Mouse (Mus musculus) CH12.LX (cell line): ENCODE results near the gene Mrgprf. TPM values are rescaled to one million over a fixed set of nuclear protein-coding genes. Genes with fewer than 3 reads are reported as not detected.

Experiments used
- DNase-seq: peaks from one replicate; pipeline ENCODE4 v3.0.0-alpha.2; 2013; ENCODE audit errors: extremely low read depth
- H3K27ac ChIP-seq: 2 replicates; pipeline ENCODE4 v1.5.1; 2012; ENCODE audit warnings: low read depth, mild to moderate bottlenecking, control low read depth, moderate library complexity; ENCODE audit not compliant: insufficient read depth
- H3K27me3 ChIP-seq: replicated peaks from 2 replicates; pipeline ENCODE3; 2012; ENCODE audit warnings: inconsistent platforms
- H3K36me3 ChIP-seq, 2 experiments: replicated peaks in 1 of 2; 2 replicates each; pipeline versions ENCODE3 to v1.6.1; 2012; ENCODE audit warnings: inconsistent platforms in 1 of 2, low read length in 1 of 2, mild to moderate bottlenecking in 1 of 2, mixed read lengths in 1 of 2, moderate library complexity in 1 of 2; ENCODE audit not compliant: control insufficient read depth in 1 of 2, insufficient read depth in 1 of 2
- H3K4me1 ChIP-seq, 2 experiments: 2 replicates each; pipeline ENCODE4 v1.6.1; 2012; ENCODE audit warnings: inconsistent platforms in 1 of 2, moderate library complexity in 1 of 2; ENCODE audit not compliant: insufficient read depth in 2 of 2, control insufficient read depth in 1 of 2
- H3K4me2 ChIP-seq: 2 replicates; pipeline ENCODE4 v1.6.1; 2012; ENCODE audit warnings: low read depth, mild to moderate bottlenecking, control low read depth; ENCODE audit not compliant: poor library complexity, insufficient read depth, severe bottlenecking
- H3K4me3 ChIP-seq, 3 experiments: fragments of 150-350 bp in 1 of 3; sonication (generic) in 1 of 3; replicated peaks in 1 of 3; 2 replicates each; pipeline versions ENCODE3 to v1.5.1; 2011 to 2012; ENCODE audit warnings: low read depth in 2 of 3, low read length in 2 of 3, mild to moderate bottlenecking in 2 of 3, moderate library complexity in 2 of 3, control low read depth in 1 of 3, improper control_type of control experiment in 1 of 3, inconsistent platforms in 1 of 3, mixed read lengths in 1 of 3; ENCODE audit not compliant: poor library complexity in 1 of 3
- H3K79me2 ChIP-seq: replicated peaks from 2 replicates; pipeline ENCODE4 v1.6.1; 2012; ENCODE audit warnings: mild to moderate bottlenecking, moderate library complexity; ENCODE audit not compliant: control insufficient read depth, poor library complexity, insufficient read depth, severe bottlenecking; ENCODE audit errors: extremely low read depth
- H3K9ac ChIP-seq: 2 replicates; pipeline ENCODE4 v1.6.1; 2012; ENCODE audit warnings: low read depth, mild to moderate bottlenecking, control low read depth, moderate library complexity; ENCODE audit not compliant: insufficient read depth
- H3K9me3 ChIP-seq: replicated peaks from 2 replicates; pipeline ENCODE3; 2012; ENCODE audit warnings: low read length, inconsistent platforms, mixed read lengths
- BHLHE40 ChIP-seq: IDR thresholded peaks from 2 replicates; pipeline ENCODE4 v1.6.1; 2011; ENCODE audit warnings: mild to moderate bottlenecking, low read depth, low read length, improper control_type of control experiment
- CHD1 ChIP-seq: IDR thresholded peaks from 2 replicates; pipeline ENCODE4 v1.6.1; 2012; ENCODE audit warnings: low read depth, low read length, improper control_type of control experiment, inconsistent platforms
- CHD2 ChIP-seq: IDR thresholded peaks from 2 replicates; pipeline ENCODE4 v1.6.1; 2011; ENCODE audit warnings: low read length, improper control_type of control experiment
- ELF1 ChIP-seq: IDR thresholded peaks from 2 replicates; pipeline ENCODE4 v1.6.1; 2014; ENCODE audit warnings: low read depth, mild to moderate bottlenecking, inconsistent platforms, low read length, improper control_type of control experiment
- EP300 ChIP-seq: IDR thresholded peaks from 2 replicates; pipeline ENCODE4 v1.6.1; 2011; ENCODE audit warnings: low read length, improper control_type of control experiment
- GABPA ChIP-seq: IDR thresholded peaks from 2 replicates; pipeline ENCODE4 v1.6.1; 2012; ENCODE audit warnings: low read depth, low read length, improper control_type of control experiment, inconsistent platforms; ENCODE audit not compliant: insufficient replicate concordance
- HCFC1 ChIP-seq: IDR thresholded peaks from 2 replicates; pipeline ENCODE4 v1.6.1; 2012; ENCODE audit warnings: low read depth, mild to moderate bottlenecking, inconsistent platforms, low read length, improper control_type of control experiment
- JUN ChIP-seq: IDR thresholded peaks from 2 replicates; pipeline ENCODE4 v1.6.1; 2011; ENCODE audit warnings: low read depth, mild to moderate bottlenecking, low read length, improper control_type of control experiment, moderate library complexity; ENCODE audit not compliant: insufficient read depth
- JUND ChIP-seq: conservative IDR thresholded peaks from 2 replicates; pipeline ENCODE4 v1.6.1; 2011; ENCODE audit warnings: low read depth, low read length, improper control_type of control experiment
- KAT2A ChIP-seq: IDR thresholded peaks from 2 replicates; pipeline ENCODE4 v1.6.1; 2012; ENCODE audit warnings: low read length, improper control_type of control experiment, inconsistent platforms; ENCODE audit not compliant: insufficient replicate concordance
- MAZ ChIP-seq: IDR thresholded peaks from 2 replicates; pipeline ENCODE4 v1.6.1; 2012; ENCODE audit warnings: low read depth, mild to moderate bottlenecking, inconsistent platforms, low read length, improper control_type of control experiment, moderate library complexity
- MEF2A ChIP-seq: IDR thresholded peaks from 2 replicates; pipeline ENCODE4 v1.6.1; 2014; ENCODE audit warnings: low read depth, mild to moderate bottlenecking, inconsistent platforms, low read length, improper control_type of control experiment, borderline replicate concordance
- MYC ChIP-seq: IDR thresholded peaks from 2 replicates; pipeline ENCODE4 v1.6.1; 2011; ENCODE audit warnings: low read depth, mild to moderate bottlenecking, improper control_type of control experiment, low read length
- RAD21 ChIP-seq: IDR thresholded peaks from 2 replicates; pipeline ENCODE4 v1.6.1; 2011; ENCODE audit warnings: low read depth, mild to moderate bottlenecking, low read length, improper control_type of control experiment, moderate library complexity
- RCOR1 ChIP-seq: conservative IDR thresholded peaks from 2 replicates; pipeline ENCODE4 v1.6.1; 2012; ENCODE audit warnings: low read depth, mild to moderate bottlenecking, inconsistent platforms, low read length, improper control_type of control experiment
- SIN3A ChIP-seq: IDR thresholded peaks from 2 replicates; pipeline ENCODE4 v1.6.1; 2012; ENCODE audit warnings: low read length, improper control_type of control experiment, inconsistent platforms
- SMC3 ChIP-seq: IDR thresholded peaks from 2 replicates; pipeline ENCODE4 v1.6.1; 2011; ENCODE audit warnings: low read depth, low read length, improper control_type of control experiment
- TBP ChIP-seq: conservative IDR thresholded peaks from 2 replicates; pipeline ENCODE4 v1.6.1; 2011; ENCODE audit warnings: low read depth, low read length, improper control_type of control experiment
- ZKSCAN1 ChIP-seq: IDR thresholded peaks from 2 replicates; pipeline ENCODE4 v1.6.1; 2012; ENCODE audit warnings: low read depth, inconsistent platforms, low read length, improper control_type of control experiment, borderline replicate concordance
- dilution Hi-C: fragments of 300-500 bp; cut with MboI; formaldehyde crosslinking; loops from 2 replicates; pipeline ENCODE4 v1.14.3; 2020; ENCODE audit warnings: low sequenced_read_pairs; ENCODE audit not compliant: extremely low pct_unique_long_range_greater_than_20kb, extremely low pct_ligation_motif_present
- in situ Hi-C: fragments of 300-500 bp; cut with MboI; formaldehyde crosslinking; loops from 3 replicates; pipeline ENCODE4 v1.14.3; 2019; ENCODE audit warnings: low sequenced_read_pairs, low pct_ligation_motif_present, low pct_unique_long_range_greater_than_20kb, mixed read lengths
- polyA plus RNA-seq: library from polyadenylated mRNA; unstranded; fragments of >175 nt; gene quantifications from 2 replicates; pipeline ENCODE4 v1.2.1, GENCODE M21; 2012; ENCODE audit warnings: low read depth; ENCODE audit not compliant: insufficient read length
- total RNA-seq, 2 experiments: library from RNA; depleted of rRNA; stranded (reverse); fragments of 300-350 nt in 1 of 2; fragments of >200 nt in 1 of 2; gene quantifications; 2 replicates each; pipeline ENCODE4 v1.2.3; 2012 to 2014

Gene Mrgprf
- total and polyA plus RNA-seq, 3 experiments = not detected

DNA sequence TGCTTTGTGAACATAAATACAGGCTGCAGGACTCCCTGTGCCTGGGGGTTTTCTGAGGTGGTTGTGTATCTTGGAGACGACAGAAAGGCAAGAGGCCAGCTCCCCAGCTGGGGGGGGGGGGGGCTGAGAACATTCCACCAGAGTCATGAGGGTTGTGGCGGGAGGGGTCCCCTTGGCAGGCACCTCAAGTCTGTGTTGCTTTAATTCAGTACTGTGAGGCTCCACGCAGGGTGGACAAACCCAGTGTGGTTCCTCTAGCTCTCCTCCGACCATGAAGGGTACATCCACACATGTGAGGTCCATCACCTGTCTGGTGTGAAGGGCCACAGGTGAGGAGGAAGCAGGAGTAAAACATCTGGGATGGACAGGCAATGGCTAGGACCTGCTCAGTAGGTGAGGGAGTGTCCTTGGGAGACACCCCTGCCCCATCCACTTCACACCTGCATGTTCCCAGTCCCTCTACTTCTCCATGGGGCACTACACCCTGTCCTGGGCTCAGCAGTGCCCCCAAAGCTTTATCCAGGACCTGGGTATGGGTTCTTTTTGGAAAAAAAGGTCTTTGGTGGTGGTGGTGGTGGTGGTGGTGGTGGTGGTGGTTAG, 33.9 kb downstream of the Mrgprf start:
- H3K9me3 ChIP-seq = peaks cover 6% of the 10 kb centered on the region
- dilution Hi-C loops = no loop called here
- in situ Hi-C loops = no loop called here
- H3K9ac ChIP-seq = no peak overlapping the region
- no peaks in the 10 kb centered on the region for H3K36me3 ChIP-seq
- peaks cover 53% of the 10 kb centered on the region for H3K27me3 ChIP-seq
- H3K4me1 ChIP-seq = no peaks in the 10 kb centered on the region
- H3K79me2 ChIP-seq = no peaks in the 10 kb centered on the region
- TF ChIP-seq TBP (no peak), JUND (no peak), CHD2 (no peak), KAT2A (no peak), EP300 (no peak), ZKSCAN1 (no peak), MYC (no peak), MEF2A (no peak), ELF1 (no peak), SIN3A (no peak), HCFC1 (no peak), MAZ (no peak), BHLHE40 (no peak)
- DNase-seq = no peak
- H3K4me2 ChIP-seq = no peak overlapping the region
- H3K4me3 ChIP-seq = no peak overlapping the region
- H3K27ac ChIP-seq = no peak overlapping the region

GRCm38 (mm10) chr7:145335199-145335598, 34.6 kb downstream of the Mrgprf start:
- Histone ChIP-seq H3K27ac (no peak overlapping the region), H3K4me3 (no peak overlapping the region), H3K36me3 (no peaks in the 10 kb centered on the region)
- no peak for DNase-seq
- TF ChIP-seq SIN3A = no peak
- no peak for TF ChIP-seq BHLHE40
- no peak for TF ChIP-seq SMC3
- no peak for TF ChIP-seq RAD21
- no peak for TF ChIP-seq RCOR1
- TF ChIP-seq GABPA = no peak
- TF ChIP-seq JUN = no peak
- no peak for TF ChIP-seq CHD1
- TF ChIP-seq, all 38 proteins: peak for 0
- no peaks in the 10 kb centered on the region for H3K4me1 ChIP-seq
- peaks cover 47% of the 10 kb centered on the region for H3K27me3 ChIP-seq
- peaks cover 6% of the 10 kb centered on the region for H3K9me3 ChIP-seq
- no peaks in the 10 kb centered on the region for H3K79me2 ChIP-seq
- H3K4me2 ChIP-seq = no peak overlapping the region
- H3K9ac ChIP-seq = no peak overlapping the region
- dilution Hi-C loops (no loop called here), in situ Hi-C loops (no loop called here)
